Mouse (Mus musculus): ENCODE measurements at regions not wholly inside any gene's neighbourhood (a gene's known extent, or its start where the extent isn't known, plus 50 kb on each side); places are given as distances from the start of the nearest gene placed in this dataset.

DNA sequence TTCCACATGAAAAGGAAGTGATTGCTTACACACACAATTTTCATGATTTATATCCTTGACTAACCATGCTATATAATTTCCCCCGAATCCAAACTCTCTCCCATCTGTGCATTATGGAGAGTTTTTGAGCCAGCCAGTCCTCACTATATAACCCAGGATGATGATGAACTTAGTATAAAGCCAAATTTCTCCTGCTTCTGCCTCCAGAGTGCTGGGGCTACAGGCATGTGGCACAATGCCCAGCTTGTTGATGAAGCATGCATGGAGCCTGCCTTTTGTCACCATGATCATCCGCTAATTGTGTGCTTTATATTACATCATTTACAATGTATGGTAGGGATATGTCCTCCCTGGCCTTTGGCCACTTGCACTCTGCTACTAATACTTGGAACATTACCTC, 187.4 kb upstream of the Wdfy3 start:
- no peak for TF ChIP-seq CTCF (IDR thresholded peaks at IDR 0.05; ENCODE audit: low read depth, low read length)
- no peak for TF ChIP-seq POLR2A (IDR thresholded peaks at IDR 0.05; ENCODE audit: borderline replicate concordance, low read depth, low read length)

All from bone marrow macrophage, adult 2 months (primary cell).